Mouse (Mus musculus) lung, adult 2 months (tissue): ENCODE measurements around the gene Ccr4.

Experiments
- CTCF ChIP-seq: fragments of 200-500 bp; IDR thresholded peaks from 2 replicates; pipeline ENCODE4 v1.5.1; 2011; ENCODE audit warnings: mild to moderate bottlenecking, low read length, control low read depth; ENCODE audit not compliant: insufficient read depth
- POLR2A ChIP-seq: fragments of 200-500 bp; IDR thresholded peaks from 2 replicates; pipeline ENCODE4 v1.6.1; 2011; ENCODE audit warnings: low read depth, mild to moderate bottlenecking, control low read depth, low read length, borderline replicate concordance; ENCODE audit errors: extremely low read depth

DNA sequence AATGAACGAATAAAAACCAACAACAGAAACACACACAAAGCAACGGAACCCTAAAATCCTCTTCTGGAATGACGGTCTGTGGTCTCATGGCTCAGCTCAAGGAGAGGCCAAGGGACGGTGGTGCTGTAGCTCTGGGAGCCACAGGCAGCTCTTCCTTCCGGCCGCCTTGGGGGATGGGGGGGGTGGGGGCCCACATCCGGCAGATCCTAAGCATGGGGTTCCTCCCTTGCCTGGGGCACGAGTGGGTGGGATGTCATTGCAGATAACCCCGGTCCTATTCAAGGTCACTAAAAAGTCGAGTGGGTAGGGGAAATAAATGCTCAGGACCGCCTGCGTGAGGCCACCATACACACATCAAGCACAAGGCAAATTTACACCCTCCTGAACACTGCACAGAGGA, 42.0 kb upstream of the Ccr4 start:
- TF ChIP-seq CTCF (no peak), POLR2A (no peak)
